Mouse (Mus musculus) ES-Bruce4 (cell line): Measurements from ENCODE around the gene Mdm2. TPM values are rescaled to one million over a fixed set of nuclear protein-coding genes. Genes with fewer than 3 reads are reported as not detected.

Experiments
- H3K27ac ChIP-seq: 2 replicates; pipeline ENCODE4 v1.5.1; 2012; ENCODE audit warnings: low read length, inconsistent platforms; ENCODE audit not compliant: insufficient read depth
- H3K27me3 ChIP-seq: 2 replicates; pipeline ENCODE4 v1.6.1; 2012; ENCODE audit warnings: mild to moderate bottlenecking, low read length, inconsistent platforms; ENCODE audit not compliant: control insufficient read depth, poor library complexity, insufficient read depth, severe bottlenecking
- H3K36me3 ChIP-seq: 2 replicates; pipeline ENCODE4 v1.6.1; 2012; ENCODE audit warnings: inconsistent platforms, mild to moderate bottlenecking, low read length, moderate library complexity; ENCODE audit not compliant: control insufficient read depth, poor library complexity, insufficient read depth, severe bottlenecking
- H3K4me1 ChIP-seq: one replicate; pipeline ENCODE4 v1.8.1; 2011; ENCODE audit warnings: low read length; ENCODE audit not compliant: control insufficient read depth, insufficient read depth
- H3K4me3 ChIP-seq: 2 replicates; pipeline ENCODE4 v1.5.1; 2011; ENCODE audit warnings: low read depth, mild to moderate bottlenecking, low read length
- H3K9ac ChIP-seq: 2 replicates; pipeline ENCODE4 v1.6.1; 2012; ENCODE audit warnings: low read depth, mild to moderate bottlenecking, inconsistent platforms; ENCODE audit not compliant: poor library complexity, severe bottlenecking
- H3K9me3 ChIP-seq: replicated peaks from 2 replicates; pipeline ENCODE4 v1.6.1; 2012; ENCODE audit warnings: mild to moderate bottlenecking, low read length, inconsistent platforms; ENCODE audit not compliant: control insufficient read depth, poor library complexity, insufficient read depth, severe bottlenecking
- CTCF ChIP-seq: IDR thresholded peaks from one replicate; pipeline ENCODE4 v1.8.1; 2011; ENCODE audit warnings: low read depth, low read length
- EP300 ChIP-seq: IDR thresholded peaks from 2 replicates; pipeline ENCODE4 v1.6.1; 2011; ENCODE audit warnings: low read depth, low read length; ENCODE audit not compliant: insufficient read depth
- POLR2A ChIP-seq: IDR thresholded peaks from one replicate; pipeline ENCODE4 v1.8.1; 2011; ENCODE audit warnings: low read length; ENCODE audit not compliant: insufficient read depth
- polyA plus RNA-seq: library from polyadenylated mRNA; stranded (reverse); fragments of >200 nt; gene quantifications from 2 replicates; pipeline ENCODE4 v1.2.4, GENCODE M21; 2011; ENCODE audit warnings: low read depth; ENCODE audit not compliant: missing spikeins, insufficient read depth, insufficient read length

The Mdm2 gene
- polyA plus RNA-seq, 1 experiment = 325 TPM

- no peak overlapping the region for H3K4me3 ChIP-seq
- H3K9me3 ChIP-seq = no peaks in the 10 kb centered on the region
- H3K4me1 ChIP-seq = peaks cover 2% of the 10 kb centered on the region
- H3K27ac ChIP-seq = 0 out of 2 replicates have a peak overlapping the region, but pooled peaks have one; percentile 19
- H3K27me3 ChIP-seq = no peaks in the 10 kb centered on the region
- no peak overlapping the region for H3K9ac ChIP-seq
- TF ChIP-seq POLR2A = no peak
- no peak for TF ChIP-seq EP300
- no peak for TF ChIP-seq CTCF
- H3K36me3 ChIP-seq = peaks cover 95% of the 10 kb centered on the region
Measured at GRCm38 (mm10) chr10:117700450-117700849, 10.1 kb downstream of the Mdm2 start.

GRCm38 (mm10) chr10:117699914-117700313 is 10.6 kb downstream of the Mdm2 start:
- Histone ChIP-seq H3K27ac (peak overlapping the region; percentile 69), H3K36me3 (peaks cover 95% of the 10 kb centered on the region), H3K27me3 (no peaks in the 10 kb centered on the region), H3K9me3 (no peaks in the 10 kb centered on the region), H3K4me1 (peaks cover 2% of the 10 kb centered on the region), H3K4me3 (no peak overlapping the region), H3K9ac (no peak overlapping the region)
- TF ChIP-seq EP300 = no peak
- TF ChIP-seq CTCF = no peak
- TF ChIP-seq POLR2A = no peak

GRCm38 (mm10) chr10:117698313-117699138 is 12.0 kb downstream of the Mdm2 start:
- H3K9ac ChIP-seq = no peak overlapping the region
- H3K9me3 ChIP-seq = no peaks in the 10 kb centered on the region
- no peaks in the 10 kb centered on the region for H3K27me3 ChIP-seq
- H3K4me3 ChIP-seq = no peak overlapping the region
- H3K4me1 ChIP-seq = peaks cover 2% of the 10 kb centered on the region
- H3K27ac ChIP-seq = peak overlapping the region; percentile 83
- TF ChIP-seq EP300 (no peak), CTCF (no peak), POLR2A (no peak)
- peaks cover 94% of the 10 kb centered on the region for H3K36me3 ChIP-seq

DNA sequence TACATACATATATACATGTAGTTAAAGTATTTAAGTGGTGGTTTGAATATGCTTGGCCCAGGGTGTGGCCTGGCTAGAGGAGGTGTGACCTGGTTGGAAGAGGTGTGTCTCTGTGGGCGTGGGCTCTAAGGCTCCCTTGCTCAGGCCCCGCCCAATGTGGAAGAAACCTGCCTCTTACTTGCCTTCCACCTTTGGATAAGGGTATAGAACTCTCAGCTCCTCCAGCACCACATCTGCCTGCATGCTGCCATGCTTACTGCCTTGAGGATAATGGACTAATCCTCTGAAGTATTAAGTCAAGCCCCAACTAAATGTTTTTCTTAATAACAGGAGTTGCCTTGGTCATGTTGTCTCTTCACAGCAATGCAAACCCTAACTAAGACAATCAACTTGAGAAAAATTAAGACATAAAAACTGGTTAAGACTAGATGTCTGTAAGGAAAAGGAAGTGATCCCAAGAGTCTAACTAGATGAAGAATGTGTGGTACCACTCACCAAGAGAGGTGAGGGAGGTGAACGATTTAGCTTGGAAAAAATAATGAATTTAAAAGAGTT is 12.9 kb downstream of the Mdm2 start:
- H3K4me1 ChIP-seq = no peaks in the 10 kb centered on the region
- H3K27ac ChIP-seq = peak overlapping the region; percentile 83
- H3K9ac ChIP-seq = no peak overlapping the region
- TF ChIP-seq POLR2A = no peak
- no peak for TF ChIP-seq CTCF
- TF ChIP-seq EP300 = no peak
- H3K9me3 ChIP-seq = no peaks in the 10 kb centered on the region
- H3K27me3 ChIP-seq = no peaks in the 10 kb centered on the region
- peaks cover 91% of the 10 kb centered on the region for H3K36me3 ChIP-seq
- H3K4me3 ChIP-seq = no peak overlapping the region

- peaks cover 92% of the 10 kb centered on the region for H3K36me3 ChIP-seq
- no peaks in the 10 kb centered on the region for H3K9me3 ChIP-seq
- no peak overlapping the region for H3K27ac ChIP-seq
- TF ChIP-seq POLR2A (no peak), EP300 (no peak), CTCF (no peak)
- no peaks in the 10 kb centered on the region for H3K4me1 ChIP-seq
- no peak overlapping the region for H3K9ac ChIP-seq
- H3K27me3 ChIP-seq = no peaks in the 10 kb centered on the region
- no peak overlapping the region for H3K4me3 ChIP-seq
Measured at GRCm38 (mm10) chr10:117696827-117697560, 13.6 kb downstream of the Mdm2 start.
